Mouse (Mus musculus): ENCODE measurements around the gene Ak5. TPM values are rescaled to one million over a fixed set of nuclear protein-coding genes. Genes with fewer than 3 reads are reported as not detected.

Ak5 gene
- polyA plus RNA-seq, 1 experiment from 2014 or later: 1.9 TPM

GRCm38 (mm10) chr3:152467312-152467711 is 200.8 kb downstream of the Ak5 start:
- no peak for ATAC-seq (ENCODE audit: low FRiP score, low TSS enrichment)
- H3K27me3 ChIP-seq (ENCODE audit: control insufficient read depth, insufficient read depth, low read length): no peaks in the 10 kb centered on the region
- no peak overlapping the region for H3K4me2 ChIP-seq (replicated peaks; ENCODE audit: low read depth)
- no peak overlapping the region for H3K4me3 ChIP-seq (ENCODE audit: low read depth, low read length)
- no peaks in the 10 kb centered on the region for H3K4me1 ChIP-seq (replicated peaks; ENCODE audit: control insufficient read depth, insufficient read depth)
- H3K27ac ChIP-seq (replicated peaks): no peak overlapping the region
- no peak overlapping the region for H3K9ac ChIP-seq (ENCODE audit: low read length)
- no peaks in the 10 kb centered on the region for H3K36me3 ChIP-seq (ENCODE audit: control insufficient read depth, insufficient read depth, low read length)
- WGBS: 72% methylated on average over 4 of the region's 4 CpGs
- no peak for TF ChIP-seq CTCF (IDR thresholded peaks at IDR 0.05; ENCODE audit: low read depth)
- TF ChIP-seq EP300 (optimal IDR thresholded peaks at IDR 0.05): no peak
- no peak for DNase-seq (ENCODE audit: low spot score)
- H3K9me3 ChIP-seq (ENCODE audit: control insufficient read depth, low read length): no peaks in the 10 kb centered on the region

GRCm38 (mm10) chr3:152466849-152467248 is 201.3 kb downstream of the Ak5 start:
- H3K4me3 ChIP-seq (ENCODE audit: low read depth, low read length): no peak overlapping the region
- no peaks in the 10 kb centered on the region for H3K9me3 ChIP-seq (ENCODE audit: control insufficient read depth, low read length)
- H3K27me3 ChIP-seq (ENCODE audit: control insufficient read depth, insufficient read depth, low read length): no peaks in the 10 kb centered on the region
- DNase-seq (ENCODE audit: low spot score) (no peak), ATAC-seq (ENCODE audit: low FRiP score, low TSS enrichment) (no peak)
- H3K9ac ChIP-seq (ENCODE audit: low read length): no peak overlapping the region
- no peaks in the 10 kb centered on the region for H3K36me3 ChIP-seq (ENCODE audit: control insufficient read depth, insufficient read depth, low read length)
- 80% methylated on average over 9 of the region's 9 CpGs for WGBS
- H3K27ac ChIP-seq (replicated peaks): no peak overlapping the region
- no peak for TF ChIP-seq EP300 (optimal IDR thresholded peaks at IDR 0.05)
- TF ChIP-seq CTCF (IDR thresholded peaks at IDR 0.05; ENCODE audit: low read depth): no peak
- no peak overlapping the region for H3K4me2 ChIP-seq (replicated peaks; ENCODE audit: low read depth)
- H3K4me1 ChIP-seq (replicated peaks; ENCODE audit: control insufficient read depth, insufficient read depth): no peaks in the 10 kb centered on the region

DNA sequence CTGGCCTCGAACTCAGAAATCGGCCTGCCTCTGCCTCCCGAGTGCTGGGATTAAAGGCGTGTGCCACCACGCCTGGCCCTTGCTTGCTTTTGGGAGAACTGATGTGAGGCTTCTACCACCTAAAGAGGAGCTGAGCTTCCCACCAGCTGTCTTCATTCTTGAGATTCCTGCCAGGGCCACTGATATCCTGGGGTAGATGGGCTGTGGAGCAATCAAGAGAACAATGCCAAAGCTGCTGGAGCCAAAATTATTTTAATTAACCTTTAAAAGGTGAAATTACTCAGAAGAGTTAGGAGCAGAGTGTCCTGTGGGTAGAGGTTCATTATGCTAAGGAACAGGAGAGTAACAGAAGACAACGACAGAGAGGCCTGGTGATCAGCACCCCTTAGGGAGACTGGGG is 202.8 kb downstream of the Ak5 start:
- WGBS: 84% methylated on average over 5 of the region's 6 CpGs
- Histone ChIP-seq H3K4me1 (replicated peaks; ENCODE audit: control insufficient read depth, insufficient read depth) (no peaks in the 10 kb centered on the region), H3K4me3 (ENCODE audit: low read depth, low read length) (no peak overlapping the region), H3K36me3 (ENCODE audit: control insufficient read depth, insufficient read depth, low read length) (0 out of 2 replicates have a peak, but pooled peaks cover under 1% of the 10 kb centered on the region), H3K9ac (ENCODE audit: low read length) (no peak overlapping the region), H3K9me3 (ENCODE audit: control insufficient read depth, low read length) (no peaks in the 10 kb centered on the region), H3K27me3 (ENCODE audit: control insufficient read depth, insufficient read depth, low read length) (no peaks in the 10 kb centered on the region), H3K4me2 (replicated peaks; ENCODE audit: low read depth) (no peak overlapping the region), H3K27ac (replicated peaks) (no peak overlapping the region)
- DNase-seq (ENCODE audit: low spot score): no peak
- no peak for TF ChIP-seq EP300 (optimal IDR thresholded peaks at IDR 0.05)
- no peak for TF ChIP-seq CTCF (IDR thresholded peaks at IDR 0.05; ENCODE audit: low read depth)
- ATAC-seq (ENCODE audit: low FRiP score, low TSS enrichment): no peak

GRCm38 (mm10) chr3:152464462-152464861 is 203.7 kb downstream of the Ak5 start:
- Histone ChIP-seq H3K27me3 (ENCODE audit: control insufficient read depth, insufficient read depth, low read length) (no peaks in the 10 kb centered on the region), H3K9me3 (ENCODE audit: control insufficient read depth, low read length) (no peaks in the 10 kb centered on the region), H3K9ac (ENCODE audit: low read length) (no peak overlapping the region), H3K4me1 (replicated peaks; ENCODE audit: control insufficient read depth, insufficient read depth) (no peaks in the 10 kb centered on the region), H3K4me2 (replicated peaks; ENCODE audit: low read depth) (no peak overlapping the region), H3K36me3 (ENCODE audit: control insufficient read depth, insufficient read depth, low read length) (0 out of 2 replicates have a peak, but pooled peaks cover 2% of the 10 kb centered on the region), H3K4me3 (ENCODE audit: low read depth, low read length) (no peak overlapping the region), H3K27ac (replicated peaks) (no peak overlapping the region)
- no peak for TF ChIP-seq CTCF (IDR thresholded peaks at IDR 0.05; ENCODE audit: low read depth)
- no peak for TF ChIP-seq EP300 (optimal IDR thresholded peaks at IDR 0.05)
- DNase-seq (ENCODE audit: low spot score) (no peak), ATAC-seq (ENCODE audit: low FRiP score, low TSS enrichment) (no peak)
- 95% methylated on average over 3 of the region's 3 CpGs for WGBS

- Histone ChIP-seq H3K36me3 (ENCODE audit: control insufficient read depth, insufficient read depth, low read length) (0 out of 2 replicates have a peak, but pooled peaks cover 2% of the 10 kb centered on the region), H3K9me3 (ENCODE audit: control insufficient read depth, low read length) (no peaks in the 10 kb centered on the region), H3K4me2 (replicated peaks; ENCODE audit: low read depth) (no peak overlapping the region), H3K9ac (ENCODE audit: low read length) (no peak overlapping the region), H3K27me3 (ENCODE audit: control insufficient read depth, insufficient read depth, low read length) (no peaks in the 10 kb centered on the region), H3K27ac (replicated peaks) (no peak overlapping the region), H3K4me1 (replicated peaks; ENCODE audit: control insufficient read depth, insufficient read depth) (no peaks in the 10 kb centered on the region), H3K4me3 (ENCODE audit: low read depth, low read length) (no peak overlapping the region)
- DNase-seq (ENCODE audit: low spot score) (no peak), ATAC-seq (ENCODE audit: low FRiP score, low TSS enrichment) (no peak)
- TF ChIP-seq EP300 (optimal IDR thresholded peaks at IDR 0.05) (no peak), CTCF (IDR thresholded peaks at IDR 0.05; ENCODE audit: low read depth) (no peak)
- 89% methylated on average over 10 of the region's 10 CpGs for WGBS
These were observed 205.3 kb downstream of the Ak5 start for GRCm38 (mm10) chr3:152462900-152463299.

GRCm38 (mm10) chr3:152462038-152462547 is 206.1 kb downstream of the Ak5 start:
- no peak for ATAC-seq (ENCODE audit: low FRiP score, low TSS enrichment)
- H3K36me3 ChIP-seq (ENCODE audit: control insufficient read depth, insufficient read depth, low read length): 0 out of 2 replicates have a peak, but pooled peaks cover 2% of the 10 kb centered on the region

More at GRCm38 (mm10) chr3:152462038-152462547, 206.1 kb downstream of the Ak5 start:
- H3K4me1 ChIP-seq (replicated peaks; ENCODE audit: control insufficient read depth, insufficient read depth): no peaks in the 10 kb centered on the region
- 71% methylated on average over 10 of the region's 10 CpGs for WGBS
- DNase-seq (ENCODE audit: low spot score): no peak
- no peak overlapping the region for H3K4me3 ChIP-seq (ENCODE audit: low read depth, low read length)
- no peaks in the 10 kb centered on the region for H3K27me3 ChIP-seq (ENCODE audit: control insufficient read depth, insufficient read depth, low read length)
- TF ChIP-seq EP300 (optimal IDR thresholded peaks at IDR 0.05) (no peak), CTCF (IDR thresholded peaks at IDR 0.05; ENCODE audit: low read depth) (no peak)
- H3K4me2 ChIP-seq (replicated peaks; ENCODE audit: low read depth): no peak overlapping the region
- no peak overlapping the region for H3K9ac ChIP-seq (ENCODE audit: low read length)
- H3K9me3 ChIP-seq (ENCODE audit: control insufficient read depth, low read length): no peaks in the 10 kb centered on the region
- H3K27ac ChIP-seq (replicated peaks): no peak overlapping the region

Data from stomach, postnatal 0 days (tissue).